In the genomic region with DNA sequence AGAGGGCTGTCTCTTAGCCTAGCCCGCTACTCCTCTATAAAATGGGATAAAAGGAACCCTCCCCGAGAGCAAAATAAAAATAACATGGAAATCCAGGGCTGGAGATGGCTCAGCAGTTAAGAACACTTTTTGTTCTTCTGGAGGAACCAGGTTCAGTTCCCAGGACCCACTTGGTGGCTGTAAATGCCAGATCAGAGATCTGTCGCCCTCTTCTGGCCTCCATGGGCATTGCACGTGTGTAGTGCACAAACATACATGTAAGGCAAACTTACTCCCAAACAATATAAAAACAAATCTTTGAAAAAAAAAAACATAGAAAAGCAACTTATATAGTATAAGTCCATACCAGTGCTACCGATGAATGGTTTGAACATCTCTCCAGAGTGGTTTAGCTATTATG, we compare ENCODE assay signal across 9 mouse cellular contexts.
A peak's percentile ranks its signal among the peaks of the same experiment; 100 is the strongest.
DNase-seq lines count a peak whose midpoint lies in the region; ATAC-seq lines count a peak whose summit lies in the region.
"Had no signal": no experiment of that assay in that cellular context is flagged by ENCODE, and none has a peak within 500 bp of the region (broad histone marks: within the 10 kb centered on the region; RNA-seq: fewer than 3 reads in every experiment).

No protein-coding gene starts in this region.

- H3K4me3 ChIP-seq in midbrain, embryonic 10.5 days: no peak overlapping the region
- no peak overlapping the region for H3K4me3 ChIP-seq in midbrain, embryonic 13.5 days (replicated peaks)
- H3K4me3 ChIP-seq: myocyte had no signal

- peaks cover 12% of the 10 kb centered on the region for H3K4me1 ChIP-seq in midbrain, embryonic 10.5 days
- H3K4me1 ChIP-seq in midbrain, embryonic 13.5 days (replicated peaks): peaks cover 9% of the 10 kb centered on the region; the same call in 1 of the 2 replicates

- H3K27ac ChIP-seq in midbrain, embryonic 10.5 days (replicated peaks): no peak overlapping the region
- H3K27ac ChIP-seq in midbrain, embryonic 13.5 days: no peak overlapping the region

- H3K9me3 ChIP-seq in midbrain, embryonic 10.5 days (replicated peaks): no peaks in the 10 kb centered on the region
- H3K9me3 ChIP-seq in midbrain, embryonic 13.5 days: 0 out of 2 replicates have a peak, but pooled peaks cover 4% of the 10 kb centered on the region

- no peak for ATAC-seq in midbrain, embryonic 13.5 days
- ATAC-seq in common myeloid progenitor, adult 5-6 weeks (replicated peaks; ENCODE audit: low read depth, poor library complexity, severe bottlenecking): peak; percentile 71; the same call in 1 of the 2 replicates

- no peak overlapping the region for H3K4me2 ChIP-seq in midbrain, embryonic 13.5 days (replicated peaks)

- H3K9ac ChIP-seq in midbrain, embryonic 13.5 days (replicated peaks): no peak overlapping the region

- peaks cover 18% of the 10 kb centered on the region for H3K27me3 ChIP-seq in midbrain, embryonic 10.5 days (ENCODE audit: low read depth, poor library complexity, severe bottlenecking)
- H3K27me3 ChIP-seq in midbrain, embryonic 13.5 days: no peaks in the 10 kb centered on the region

- H3K36me3 ChIP-seq in midbrain, embryonic 10.5 days: no peaks in the 10 kb centered on the region
- H3K36me3 ChIP-seq in midbrain, embryonic 13.5 days: no peaks in the 10 kb centered on the region

- DNase-seq in cerebellum, postnatal 10 days: peak; percentile 55 to 57
- DNase-seq in cerebellum, adult 8-10 months: no peak
- peak; percentile 23 for DNase-seq in midbrain, embryonic 10.5 days (ENCODE audit: low spot score)
- DNase-seq in lung, postnatal 36 days: peak; percentile 60
- DNase-seq in layer of hippocampus, postnatal 10 days (ENCODE audit: low spot score in 2 of 2): no peak
- no peak for DNase-seq in layer of hippocampus, adult 9-11 months

- 63% methylated on average over 5 of the region's 5 CpGs for WGBS in midbrain, embryonic 10.5 days
- 61% methylated on average over 5 of the region's 5 CpGs for WGBS in midbrain, embryonic 13.5 days

Comparison
In these comparisons a context has a peak if more than half of its experiments do, and no peak if none do; other contexts are left out.
1. DNase-seq: peak in cerebellum, postnatal 10 days (2 of 2), midbrain, embryonic 10.5 days (single experiment) and lung, postnatal 36 days (single experiment); none in cerebellum, adult 8-10 months (single experiment), layer of hippocampus, postnatal 10 days (0 of 2) and layer of hippocampus, adult 9-11 months (single experiment).